Mouse (Mus musculus) midbrain, embryonic 13.5 days (tissue): ENCODE measurements around the gene Dr1. TPM values are rescaled to one million over a fixed set of nuclear protein-coding genes. Genes with fewer than 3 reads are reported as not detected.
"Not testable (repeated sequence)": the region's sequence is repeated elsewhere in the genome, so short reads cannot be mapped to it uniquely, and the experiment has no call there.

Source experiments
- ATAC-seq: fragments of 200-750 bp; cut with Nextera tagmentation; 2 replicates; pipeline ENCODE4 v1.8.0; 2017; ENCODE audit warnings: mild to moderate bottlenecking, moderate TSS enrichment, moderate library complexity
- H3K27ac ChIP-seq: fragments of 300-500 bp; sonication (generic); 2 replicates; pipeline ENCODE4 v1.5.1; 2015; ENCODE audit warnings: inconsistent platforms, mild to moderate bottlenecking, moderate library complexity
- H3K27me3 ChIP-seq: fragments of 300-500 bp; sonication (generic); 2 replicates; pipeline ENCODE4 v1.6.1; 2015; ENCODE audit warnings: mild to moderate bottlenecking, inconsistent platforms
- H3K36me3 ChIP-seq: fragments of 300-500 bp; sonication (generic); 2 replicates; pipeline ENCODE4 v1.6.1; 2015; ENCODE audit warnings: mild to moderate bottlenecking, inconsistent platforms
- H3K4me1 ChIP-seq: fragments of 300-500 bp; sonication (generic); replicated peaks from 2 replicates; pipeline ENCODE4 v1.6.1; 2015; ENCODE audit warnings: inconsistent platforms
- H3K4me2 ChIP-seq: fragments of 300-500 bp; sonication (generic); replicated peaks from 2 replicates; pipeline ENCODE4 v1.6.1; 2015; ENCODE audit warnings: moderate library complexity, mild to moderate bottlenecking, inconsistent platforms
- H3K4me3 ChIP-seq: fragments of 300-500 bp; sonication (generic); replicated peaks from 2 replicates; pipeline ENCODE4 v1.5.1; 2015; ENCODE audit warnings: mild to moderate bottlenecking, inconsistent platforms
- H3K9ac ChIP-seq: fragments of 300-500 bp; sonication (generic); replicated peaks from 2 replicates; pipeline ENCODE4 v1.6.1; 2015; ENCODE audit warnings: mild to moderate bottlenecking, inconsistent platforms
- H3K9me3 ChIP-seq: fragments of 300-500 bp; sonication (generic); 2 replicates; pipeline ENCODE4 v1.6.1; 2016; ENCODE audit warnings: mild to moderate bottlenecking, inconsistent platforms
- WGBS: fragments of 180-500 bp; shearing (Covaris S2); methylation state at CpG from one replicate; pipeline ENCODE4 v1.1.7; 2015; 5-methylcytosine and 5-hydroxymethylcytosine counted together
- polyA plus RNA-seq: library from polyadenylated mRNA; unstranded; fragments of >200 nt; fragmentation: Nextera tagmentation; extraction: Ambion mirVana; gene quantifications from 2 replicates; pipeline ENCODE4 v1.2.1, GENCODE M21; 2015

The Dr1 gene
- 42.3 and 50.7 TPM in 2 replicates for polyA plus RNA-seq

DNA sequence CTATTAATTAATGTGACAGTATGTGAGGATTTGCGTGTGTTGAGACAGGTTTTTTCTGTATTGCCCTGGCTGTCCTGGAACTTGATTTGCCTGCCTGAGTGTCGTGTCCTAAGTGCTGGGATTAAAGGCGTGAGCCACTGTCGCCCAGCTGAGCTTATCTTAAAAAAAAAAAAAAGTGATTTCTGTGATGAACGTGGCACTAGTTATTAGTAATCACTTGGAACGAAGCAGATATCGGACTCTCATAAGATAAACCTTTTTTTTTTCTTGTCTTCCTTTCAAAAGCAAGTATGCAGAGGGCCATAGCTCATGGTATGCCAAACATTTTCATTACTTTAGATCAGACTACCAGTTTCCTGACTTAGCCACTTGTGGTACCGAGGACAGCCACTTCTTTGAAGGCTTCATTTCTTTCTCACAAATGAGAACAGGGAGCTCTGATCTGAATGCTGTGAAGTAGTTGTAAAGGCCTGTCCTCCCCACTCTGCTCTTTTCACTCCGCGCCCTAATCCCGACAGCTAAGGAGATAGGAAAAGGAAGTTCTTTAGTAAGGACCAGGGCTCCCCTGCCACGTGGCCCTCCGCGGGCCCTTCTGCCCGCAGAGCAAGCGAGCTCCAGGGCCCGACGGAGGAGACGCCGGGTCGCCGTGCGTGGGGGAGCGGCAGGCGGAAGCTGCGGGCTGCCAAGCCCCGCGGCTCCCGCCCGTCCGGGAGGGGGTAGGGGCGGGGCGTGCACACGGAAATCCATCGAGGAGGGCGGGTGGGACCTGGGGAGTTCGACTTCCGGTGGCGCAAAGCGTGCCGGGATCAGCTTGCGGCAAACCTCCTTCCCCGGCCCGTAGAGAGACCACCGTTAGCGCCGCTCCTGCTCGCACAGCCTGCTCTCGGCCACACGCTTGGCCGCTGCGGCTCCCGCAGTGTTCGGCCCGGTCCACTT lies at the start of gene Dr1:
Gene Dr1, plus strand, starts transcription at position 771 of the 936 bp plus-strand sequence.
- peak within 1 kb of the TSS; percentile 96 for H3K4me2 ChIP-seq
- peak within 1 kb of the TSS; percentile 75 for H3K4me3 ChIP-seq
- peak within 1 kb of the TSS; percentile 91 for H3K27ac ChIP-seq
- peak within 1 kb of the TSS; percentile 96 for H3K9ac ChIP-seq
- H3K4me1 ChIP-seq, result peaks cover 37% of the 10 kb centered on the region
- ATAC-seq, result peak; percentile 99
- 0 out of 2 replicates have a peak, but pooled peaks cover 3% of the 10 kb centered on the region for H3K36me3 ChIP-seq
- H3K27me3 ChIP-seq, result no peaks in the 10 kb centered on the region
- 3% methylated on average over 50 of the region's 55 CpGs for WGBS
- no peaks in the 10 kb centered on the region for H3K9me3 ChIP-seq

DNA sequence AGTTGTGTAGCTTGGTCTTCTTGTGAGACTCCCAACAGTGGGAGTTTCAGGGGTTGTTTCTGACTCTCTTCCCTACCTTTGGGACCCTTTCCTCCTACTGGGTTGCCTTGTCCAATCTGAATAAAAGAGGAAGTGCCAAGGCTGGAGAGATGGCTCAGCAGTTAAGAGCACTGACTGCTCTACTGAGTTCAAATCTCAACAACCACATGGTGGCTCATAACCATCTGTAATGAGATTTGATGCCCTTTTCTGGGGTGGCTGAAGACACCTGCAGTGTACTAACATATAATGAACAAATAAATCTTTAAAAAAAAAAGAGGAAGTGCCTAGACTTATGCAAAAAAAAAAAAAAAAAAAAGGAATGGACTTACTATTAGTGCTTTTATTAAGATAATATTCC lies 44.6 kb upstream of the Dr1 start:
- H3K9ac ChIP-seq, result no peak overlapping the region
- H3K4me1 ChIP-seq, result no peaks in the 10 kb centered on the region
- no peak overlapping the region for H3K4me3 ChIP-seq
- no peak for ATAC-seq
- no peaks in the 10 kb centered on the region for H3K36me3 ChIP-seq
- no peak overlapping the region for H3K4me2 ChIP-seq
- H3K27me3 ChIP-seq, result no peaks in the 10 kb centered on the region
- H3K9me3 ChIP-seq, result no peaks in the 10 kb centered on the region
- no peak overlapping the region for H3K27ac ChIP-seq

DNA sequence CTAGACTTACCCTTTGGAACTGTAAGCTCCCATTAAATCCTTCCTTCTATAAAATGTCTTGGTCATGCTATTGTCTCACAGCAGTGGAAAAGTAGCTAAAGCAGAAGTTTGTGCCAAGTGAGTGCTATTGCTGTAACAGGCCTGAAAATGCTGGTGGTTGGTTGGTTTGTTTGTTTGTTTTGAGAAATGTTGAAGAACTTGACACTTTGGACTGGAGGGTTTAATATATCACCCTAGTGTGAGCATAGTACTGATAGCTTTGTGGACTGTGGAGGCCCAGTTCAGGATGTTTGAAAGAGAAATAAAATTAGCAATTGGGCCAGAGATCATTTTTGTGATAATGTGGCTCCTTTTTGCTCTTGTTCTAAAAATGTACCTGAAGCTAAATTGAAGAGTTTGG lies 42.5 kb upstream of the Dr1 start:
- H3K9ac ChIP-seq, result no peak overlapping the region
- ATAC-seq, result no peak

DNA sequence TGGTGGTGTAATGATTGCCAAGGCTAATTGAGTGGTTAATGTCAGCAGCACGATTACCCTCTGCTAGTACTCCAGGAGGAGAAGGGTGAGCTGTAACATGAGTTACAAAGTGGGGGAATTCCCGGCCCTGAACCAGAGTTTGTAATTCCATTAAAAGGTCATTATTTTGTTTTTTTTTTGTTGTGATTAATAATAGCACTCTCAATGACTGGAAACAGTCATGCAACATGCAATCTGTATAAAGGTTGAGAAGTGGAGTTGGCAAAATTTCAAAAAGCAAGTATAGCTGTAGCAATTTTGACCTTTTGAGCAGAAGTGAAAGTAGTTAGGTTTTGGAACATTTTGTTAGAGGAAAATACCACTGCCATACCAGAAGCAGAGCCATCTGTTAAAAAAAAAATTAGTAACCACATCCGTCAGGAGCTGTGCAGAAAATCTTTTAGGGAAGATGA lies 22.4 kb upstream of the Dr1 start:
- Histone ChIP-seq H3K4me3 (no peak overlapping the region), H3K4me1 (no peaks in the 10 kb centered on the region), H3K36me3 (no peaks in the 10 kb centered on the region), H3K4me2 (no peak overlapping the region), H3K27ac (no peak overlapping the region), H3K9ac (no peak overlapping the region), H3K9me3 (no peaks in the 10 kb centered on the region), H3K27me3 (no peaks in the 10 kb centered on the region)
- 78% methylated on average over 3 of the region's 3 CpGs for WGBS
- ATAC-seq, result no peak

More for the DNA sequence above, 42.5 kb upstream of the Dr1 start:
- H3K27ac ChIP-seq, result no peak overlapping the region
- no peaks in the 10 kb centered on the region for H3K4me1 ChIP-seq
- no peak overlapping the region for H3K4me2 ChIP-seq
- H3K27me3 ChIP-seq, result no peaks in the 10 kb centered on the region
- H3K9me3 ChIP-seq, result no peaks in the 10 kb centered on the region
- H3K4me3 ChIP-seq, result no peak overlapping the region
- H3K36me3 ChIP-seq, result no peaks in the 10 kb centered on the region

DNA sequence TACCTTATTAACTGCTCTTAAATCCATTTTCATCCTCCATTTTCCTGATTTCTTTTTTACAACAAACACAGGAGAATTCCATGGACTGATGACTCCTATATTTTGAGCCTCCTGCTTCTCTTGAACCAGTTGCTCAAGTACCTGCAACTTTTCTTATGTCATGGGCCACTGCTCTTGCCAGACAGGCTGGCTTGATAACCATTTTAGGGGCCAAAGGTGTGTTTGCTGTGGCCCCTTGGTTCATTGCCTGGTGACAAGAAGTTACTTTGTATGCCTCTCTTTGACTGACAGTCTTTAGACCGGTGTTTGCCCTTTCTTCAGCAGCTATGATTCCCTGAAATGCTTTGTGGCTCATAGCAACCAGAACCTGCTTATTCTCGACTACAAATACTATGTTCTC lies 18.7 kb upstream of the Dr1 start:
- ATAC-seq, result no peak
- H3K4me1 ChIP-seq, result no peaks in the 10 kb centered on the region
- no peaks in the 10 kb centered on the region for H3K36me3 ChIP-seq
- WGBS, result 73% methylated on average over 2 of the region's 2 CpGs
- H3K4me3 ChIP-seq, result no peak overlapping the region
- H3K4me2 ChIP-seq, result no peak overlapping the region
- no peaks in the 10 kb centered on the region for H3K9me3 ChIP-seq
- H3K9ac ChIP-seq, result no peak overlapping the region
- no peaks in the 10 kb centered on the region for H3K27me3 ChIP-seq
- no peak overlapping the region for H3K27ac ChIP-seq

DNA sequence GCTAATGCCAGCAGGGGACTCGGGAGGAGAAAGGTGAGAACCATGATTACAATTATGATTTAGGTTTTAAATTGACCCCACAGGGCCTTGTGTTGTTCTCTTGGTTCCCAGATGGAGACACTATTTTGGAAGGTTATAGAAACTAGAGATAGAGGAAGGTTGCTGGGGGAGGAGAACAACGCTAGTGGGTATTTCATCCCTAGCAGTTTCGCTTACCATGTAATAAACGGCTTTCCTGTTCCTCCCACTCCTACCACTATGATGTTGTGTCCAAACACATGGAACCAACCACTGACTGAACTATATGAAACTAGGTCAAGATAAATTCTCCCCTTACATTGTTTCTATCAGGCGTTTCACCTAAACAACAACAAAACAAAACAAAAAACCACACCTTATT lies 13.4 kb upstream of the Dr1 start:
- WGBS, result 88% methylated on average over 5 of the region's 5 CpGs
- Histone ChIP-seq H3K4me3 (no peak overlapping the region), H3K36me3 (no peaks in the 10 kb centered on the region)

DNA sequence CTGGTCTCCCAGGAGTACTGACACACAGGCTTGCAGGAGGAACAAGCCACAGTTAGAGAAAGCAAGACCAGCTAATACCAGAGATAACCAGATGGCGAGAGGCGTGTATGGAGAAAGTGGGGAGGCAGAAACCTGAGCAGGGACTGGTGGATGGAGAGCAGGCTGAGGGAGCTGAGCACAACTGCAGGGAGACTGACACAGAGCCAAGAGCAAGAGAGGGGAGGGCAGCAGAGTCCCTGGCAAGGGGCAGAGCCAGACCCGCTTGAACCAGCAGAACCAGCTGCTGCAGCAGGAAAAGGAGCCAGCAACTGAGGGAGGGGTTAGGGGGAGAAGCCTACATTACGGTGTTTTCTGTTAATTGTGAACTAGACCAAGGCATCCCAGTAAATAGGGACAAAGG lies 6.0 kb upstream of the Dr1 start:
- Histone ChIP-seq H3K4me3 (no peak overlapping the region), H3K27me3 (no peaks in the 10 kb centered on the region), H3K4me2 (no peak overlapping the region), H3K27ac (no peak overlapping the region), H3K36me3 (no peaks in the 10 kb centered on the region), H3K9me3 (no peaks in the 10 kb centered on the region), H3K4me1 (peaks cover under 1% of the 10 kb centered on the region), H3K9ac (0 out of 2 replicates have a peak overlapping the region, but pooled peaks have one; percentile 8)
- WGBS, result 58% methylated on average over 4 of the region's 4 CpGs
- peak; percentile 56; the same call in 1 of the 2 replicates for ATAC-seq

More for the DNA sequence above, 13.4 kb upstream of the Dr1 start:
- Histone ChIP-seq H3K9me3 (no peaks in the 10 kb centered on the region), H3K27me3 (no peaks in the 10 kb centered on the region), H3K4me1 (no peaks in the 10 kb centered on the region), H3K9ac (no peak overlapping the region), H3K27ac (no peak overlapping the region), H3K4me2 (no peak overlapping the region)
- ATAC-seq, result no peak

DNA sequence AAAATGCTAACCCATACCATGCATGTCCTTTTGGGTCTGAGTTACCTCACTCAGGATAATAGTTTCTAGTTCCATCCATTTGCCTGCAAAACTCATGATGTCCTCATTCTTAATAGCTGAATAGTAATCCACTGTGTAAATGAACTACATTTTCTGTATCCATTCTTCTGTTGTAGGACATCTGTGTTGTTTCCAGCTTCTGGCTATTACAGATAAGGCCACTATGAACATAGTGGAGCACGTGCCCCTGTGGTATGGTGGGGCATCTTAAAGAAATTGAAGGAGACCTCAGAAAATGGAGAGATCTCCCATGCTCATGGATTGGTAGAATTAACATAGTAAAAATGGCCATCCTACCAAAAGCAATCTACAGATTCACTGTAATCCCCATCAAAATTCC lies 4.9 kb upstream of the Dr1 start:
- not testable (repeated sequence) for H3K9me3 ChIP-seq, H3K4me2 ChIP-seq, H3K36me3 ChIP-seq, H3K27me3 ChIP-seq, H3K9ac ChIP-seq, H3K4me3 ChIP-seq, ATAC-seq, H3K27ac ChIP-seq, H3K4me1 ChIP-seq
- WGBS, result 84% methylated on average over 1 of the region's 1 CpGs

DNA sequence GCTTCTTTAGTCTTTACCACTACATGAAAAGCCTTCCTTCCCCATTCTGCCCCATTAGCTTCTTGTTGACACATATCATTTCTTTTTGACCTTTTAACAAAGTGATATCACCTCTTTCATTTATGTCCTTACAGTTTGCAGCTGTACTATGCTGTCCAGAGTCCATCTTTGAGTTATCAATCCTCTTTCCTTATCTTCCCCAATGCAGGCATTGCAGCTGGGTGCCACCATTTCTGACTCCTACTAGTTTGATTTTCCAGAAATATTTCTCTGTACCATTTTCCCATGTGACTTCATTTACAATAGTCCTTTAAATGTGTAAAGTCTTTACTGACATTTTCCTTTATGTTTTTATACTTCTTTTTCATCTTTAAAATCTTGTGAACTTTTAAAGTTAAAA lies 1.7 kb upstream of the Dr1 start:
- peaks cover 27% of the 10 kb centered on the region for H3K4me1 ChIP-seq
- ATAC-seq, result no peak

DNA sequence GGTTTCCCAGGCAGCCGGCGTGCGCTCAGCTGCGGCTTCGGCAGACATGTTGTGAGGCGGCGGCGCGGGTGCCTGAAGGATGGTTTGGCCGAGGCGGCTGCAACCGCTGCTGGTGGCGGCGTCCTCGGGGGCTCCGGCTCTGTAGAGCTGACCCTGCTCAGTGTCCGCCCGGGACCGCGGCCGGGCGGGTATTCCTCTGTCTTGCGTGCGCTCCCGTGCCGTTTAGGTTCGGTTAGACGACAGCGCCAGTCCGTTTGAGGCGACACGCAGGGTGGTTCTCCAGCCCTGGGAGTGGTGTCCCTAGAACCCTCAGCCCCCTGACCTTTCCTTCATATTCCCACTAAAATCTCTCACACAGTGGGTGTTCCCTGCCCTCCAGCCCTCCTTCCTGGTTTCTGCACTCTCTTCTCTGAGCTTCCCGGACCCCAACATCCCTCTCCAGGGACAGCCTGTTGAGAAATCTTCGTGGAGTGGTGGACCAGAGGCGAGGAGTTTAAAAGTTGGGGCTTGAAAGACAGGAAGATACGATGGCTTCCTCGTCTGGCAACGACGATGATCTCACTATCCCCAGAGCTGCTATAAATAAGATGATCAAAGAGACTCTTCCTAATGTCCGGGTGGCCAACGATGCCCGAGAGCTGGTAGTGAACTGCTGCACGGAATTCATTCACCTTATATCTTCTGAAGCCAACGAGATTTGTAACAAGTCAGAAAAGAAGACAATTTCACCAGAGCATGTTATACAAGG lies 540 bp downstream of the Dr1 start:
- under 1% methylated on average over 43 of the region's 44 CpGs for whole genome bisulfite sequencing
- peaks cover 37% of the 10 kb centered on the region for H3K4me1 ChIP-seq
- H3K4me3 ChIP-seq, result peak overlapping the region; percentile 75
- H3K36me3 ChIP-seq, result 0 out of 2 replicates have a peak, but pooled peaks cover 3% of the 10 kb centered on the region
- peak overlapping the region; percentile 96 for H3K9ac ChIP-seq
- H3K27ac ChIP-seq, result peak overlapping the region; percentile 91
- H3K27me3 ChIP-seq, result no peaks in the 10 kb centered on the region
- peak; percentile 86 for ATAC-seq
- H3K4me2 ChIP-seq, result peak overlapping the region; percentile 96
- no peaks in the 10 kb centered on the region for H3K9me3 ChIP-seq

More for the DNA sequence above, 1.7 kb upstream of the Dr1 start:
- H3K4me2 ChIP-seq, result no peak overlapping the region
- H3K27me3 ChIP-seq, result no peaks in the 10 kb centered on the region
- no peaks in the 10 kb centered on the region for H3K36me3 ChIP-seq
- H3K9me3 ChIP-seq, result no peaks in the 10 kb centered on the region
- no peak overlapping the region for H3K27ac ChIP-seq
- no peak overlapping the region for H3K4me3 ChIP-seq
- H3K9ac ChIP-seq, result no peak overlapping the region

DNA sequence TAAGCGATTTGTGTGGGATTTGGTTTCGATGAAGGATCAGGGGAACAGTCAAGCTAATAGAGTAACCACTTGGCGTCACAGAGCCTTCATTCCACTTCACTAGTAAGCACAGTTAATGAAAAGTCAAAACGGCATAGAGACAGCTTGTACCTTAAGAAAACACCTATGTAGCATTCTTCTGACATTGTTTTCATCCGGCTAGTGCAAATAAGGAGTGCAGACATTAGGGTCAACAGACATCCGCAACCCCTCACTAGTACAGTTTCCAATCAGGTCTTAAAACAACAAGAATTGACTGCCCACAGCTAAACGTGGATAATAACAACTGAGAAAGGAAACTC lies 1.1 kb downstream of the Dr1 start:
- H3K27ac ChIP-seq, result no peak overlapping the region; the same call in 1 of the 2 replicates
- 18% methylated on average over 7 of the region's 7 CpGs for WGBS

DNA sequence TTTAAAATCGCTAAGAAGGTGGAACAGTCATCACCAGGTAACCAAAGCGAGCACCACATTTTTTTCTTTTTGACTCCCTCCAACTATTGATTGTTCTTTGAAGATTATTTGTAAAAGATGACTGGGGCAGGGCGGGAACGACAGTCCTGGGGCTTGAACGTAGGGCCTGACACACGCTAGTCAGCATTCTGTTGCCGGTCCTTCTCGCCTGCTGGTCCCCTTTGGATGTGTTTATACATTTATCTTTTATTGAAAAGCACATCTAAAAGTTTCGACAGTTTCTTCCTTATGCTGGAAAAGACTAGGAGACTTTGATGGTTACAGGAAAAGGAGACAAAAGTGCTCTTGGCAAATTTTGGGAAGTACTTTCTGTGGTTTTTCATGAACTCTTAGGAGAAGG lies 1.7 kb downstream of the Dr1 start:
- ATAC-seq, result no peak
- Histone ChIP-seq H3K27ac (no peak overlapping the region), H3K36me3 (0 out of 2 replicates have a peak, but pooled peaks cover 3% of the 10 kb centered on the region), H3K9me3 (no peaks in the 10 kb centered on the region), H3K27me3 (no peaks in the 10 kb centered on the region), H3K4me3 (peak overlapping the region; percentile 75), H3K9ac (peak overlapping the region; percentile 96), H3K4me2 (peak overlapping the region; percentile 96), H3K4me1 (peaks cover 37% of the 10 kb centered on the region)
- WGBS, result 53% methylated on average over 9 of the region's 9 CpGs

More for the DNA sequence above, 1.1 kb downstream of the Dr1 start:
- Histone ChIP-seq H3K9me3 (no peaks in the 10 kb centered on the region), H3K4me1 (peaks cover 37% of the 10 kb centered on the region), H3K4me2 (peak overlapping the region; percentile 96), H3K9ac (peak overlapping the region; percentile 96), H3K36me3 (0 out of 2 replicates have a peak, but pooled peaks cover 3% of the 10 kb centered on the region), H3K4me3 (peak overlapping the region; percentile 75), H3K27me3 (no peaks in the 10 kb centered on the region)
- no peak for ATAC-seq
